Mouse (Mus musculus) lung, embryonic 16.5 days (tissue): Measurements from ENCODE around the gene Mapk10. TPM values are rescaled to one million over a fixed set of nuclear protein-coding genes. Genes with fewer than 3 reads are reported as not detected.

Source experiments
- ATAC-seq: fragments of 200-750 bp; cut with Nextera tagmentation; 2 replicates; pipeline ENCODE4 v1.8.0; 2017; ENCODE audit warnings: low read depth, mild to moderate bottlenecking, moderate library complexity
- H3K27ac ChIP-seq: fragments of 300-500 bp; sonication (generic); 2 replicates; pipeline ENCODE4 v1.5.1; 2014; ENCODE audit warnings: mild to moderate bottlenecking, control low read depth, low read length
- H3K27me3 ChIP-seq: fragments of 300-500 bp; sonication (generic); 2 replicates; pipeline ENCODE4 v1.6.1; 2014; ENCODE audit warnings: low read depth, low read length, mixed read lengths; ENCODE audit not compliant: control insufficient read depth, insufficient read depth
- H3K36me3 ChIP-seq: fragments of 300-500 bp; sonication (generic); 2 replicates; pipeline ENCODE4 v1.6.1; 2014; ENCODE audit warnings: low read length; ENCODE audit not compliant: control insufficient read depth, insufficient read depth
- H3K4me1 ChIP-seq: fragments of 300-500 bp; sonication (generic); replicated peaks from 2 replicates; pipeline ENCODE4 v1.6.1; 2014; ENCODE audit warnings: low read length, mixed read lengths; ENCODE audit not compliant: control insufficient read depth, insufficient read depth
- H3K4me2 ChIP-seq: fragments of 300-500 bp; sonication (generic); 2 replicates; pipeline ENCODE4 v1.6.1; 2014; ENCODE audit warnings: low read depth, low read length, control low read depth
- H3K4me3 ChIP-seq: fragments of 300-500 bp; sonication (generic); 2 replicates; pipeline ENCODE4 v1.5.1; 2014; ENCODE audit warnings: mild to moderate bottlenecking, low read length, control low read depth
- H3K9ac ChIP-seq: fragments of 300-500 bp; sonication (generic); 2 replicates; pipeline ENCODE4 v1.6.1; 2014; ENCODE audit warnings: low read length, control low read depth
- H3K9me3 ChIP-seq: fragments of 300-500 bp; sonication (generic); 2 replicates; pipeline ENCODE4 v1.6.1; 2016; ENCODE audit warnings: low read length; ENCODE audit not compliant: control insufficient read depth
- WGBS: fragments of 180-500 bp; shearing (Covaris S2); extraction: QIAGEN DNeasy Blood & Tissue Kit; methylation state at CpG from one replicate; pipeline ENCODE4 v1.1.7; 2014; 5-methylcytosine and 5-hydroxymethylcytosine counted together
- polyA plus RNA-seq: library from polyadenylated mRNA; unstranded; fragments of >200 nt; fragmentation: Nextera tagmentation; extraction: Ambion mirVana; gene quantifications from 2 replicates; pipeline ENCODE4 v1.2.1, GENCODE M21; 2015

Gene Mapk10
- polyA plus RNA-seq, 1 experiment from 2014 or later: 1.9 TPM

DNA sequence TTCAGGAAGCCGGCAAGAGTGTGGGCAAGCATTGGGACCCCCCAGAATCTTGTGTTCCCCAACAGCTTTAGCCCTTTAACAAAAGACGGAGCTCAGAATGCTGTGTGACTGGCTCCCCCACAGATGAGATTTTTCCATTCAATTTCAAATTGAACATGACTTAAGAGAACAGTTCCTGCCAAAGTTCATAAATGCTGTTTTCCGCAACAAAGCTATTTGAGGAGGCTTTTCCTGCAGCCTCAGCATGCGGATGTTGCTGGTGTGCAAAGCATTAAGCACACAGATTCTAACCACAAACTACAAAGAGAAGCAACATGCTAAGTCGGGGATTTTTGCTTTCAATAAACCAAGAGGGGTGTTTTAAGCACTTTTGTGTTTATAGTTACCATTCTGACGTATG, 281.0 kb downstream of the Mapk10 start:
- H3K27me3 ChIP-seq: no peaks in the 10 kb centered on the region
- H3K36me3 ChIP-seq: no peaks in the 10 kb centered on the region
- ATAC-seq: no peak
- H3K9ac ChIP-seq: no peak overlapping the region
- H3K27ac ChIP-seq: no peak overlapping the region
- H3K4me1 ChIP-seq: no peaks in the 10 kb centered on the region
- 61% methylated on average over 6 of the region's 6 CpGs for WGBS
- H3K4me3 ChIP-seq: no peak overlapping the region
- no peak overlapping the region for H3K4me2 ChIP-seq
- H3K9me3 ChIP-seq: no peaks in the 10 kb centered on the region

DNA sequence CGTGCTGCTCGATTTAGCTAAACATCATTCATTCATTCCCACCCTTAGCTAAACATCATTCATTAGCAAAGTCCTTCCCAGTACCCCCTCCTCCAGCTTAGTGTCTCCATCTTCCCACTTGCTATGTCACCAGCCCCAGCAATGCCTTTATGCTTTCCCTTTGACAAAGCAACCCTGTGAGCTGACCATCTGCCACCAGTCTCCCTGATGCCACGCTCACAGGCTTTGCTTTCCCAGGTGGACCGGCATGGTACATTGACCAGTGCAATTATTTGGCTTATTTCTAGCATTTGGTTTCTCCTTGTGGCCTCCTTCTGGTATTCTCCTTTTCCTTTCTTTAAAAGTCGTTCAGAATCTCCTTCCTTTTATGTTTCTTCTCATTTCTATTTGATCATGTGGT, 284.3 kb downstream of the Mapk10 start:
- no peak for ATAC-seq
- Histone ChIP-seq H3K27ac (no peak overlapping the region), H3K4me1 (no peaks in the 10 kb centered on the region), H3K4me2 (no peak overlapping the region), H3K4me3 (no peak overlapping the region), H3K36me3 (no peaks in the 10 kb centered on the region), H3K9ac (no peak overlapping the region), H3K27me3 (no peaks in the 10 kb centered on the region), H3K9me3 (no peaks in the 10 kb centered on the region)
- WGBS: 76% methylated on average over 5 of the region's 5 CpGs

DNA sequence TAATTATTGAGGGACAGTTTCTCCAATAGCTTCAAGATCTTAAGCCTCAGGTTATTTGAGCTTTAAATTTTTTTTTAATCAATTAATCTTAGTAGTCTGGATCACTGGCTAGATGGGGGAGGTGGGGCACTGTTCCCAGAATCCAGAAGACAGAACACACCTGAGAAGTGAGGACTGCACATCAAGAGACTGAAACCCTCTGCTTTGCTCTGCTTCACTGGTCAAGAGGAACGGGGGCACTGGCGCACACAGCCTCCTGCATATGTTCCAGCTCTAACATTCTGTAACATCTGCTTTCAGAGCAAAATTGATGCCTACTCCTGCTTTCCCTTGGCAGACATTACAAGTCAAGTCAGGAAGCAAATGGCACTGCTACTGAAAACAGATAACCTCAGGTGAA, 290.9 kb downstream of the Mapk10 start:
- Histone ChIP-seq H3K4me3 (no peak overlapping the region), H3K36me3 (no peaks in the 10 kb centered on the region), H3K4me1 (no peaks in the 10 kb centered on the region), H3K27ac (no peak overlapping the region), H3K27me3 (no peaks in the 10 kb centered on the region), H3K4me2 (no peak overlapping the region), H3K9ac (no peak overlapping the region), H3K9me3 (no peaks in the 10 kb centered on the region)
- WGBS: 87% methylated on average over 2 of the region's 2 CpGs
- no peak for ATAC-seq

DNA sequence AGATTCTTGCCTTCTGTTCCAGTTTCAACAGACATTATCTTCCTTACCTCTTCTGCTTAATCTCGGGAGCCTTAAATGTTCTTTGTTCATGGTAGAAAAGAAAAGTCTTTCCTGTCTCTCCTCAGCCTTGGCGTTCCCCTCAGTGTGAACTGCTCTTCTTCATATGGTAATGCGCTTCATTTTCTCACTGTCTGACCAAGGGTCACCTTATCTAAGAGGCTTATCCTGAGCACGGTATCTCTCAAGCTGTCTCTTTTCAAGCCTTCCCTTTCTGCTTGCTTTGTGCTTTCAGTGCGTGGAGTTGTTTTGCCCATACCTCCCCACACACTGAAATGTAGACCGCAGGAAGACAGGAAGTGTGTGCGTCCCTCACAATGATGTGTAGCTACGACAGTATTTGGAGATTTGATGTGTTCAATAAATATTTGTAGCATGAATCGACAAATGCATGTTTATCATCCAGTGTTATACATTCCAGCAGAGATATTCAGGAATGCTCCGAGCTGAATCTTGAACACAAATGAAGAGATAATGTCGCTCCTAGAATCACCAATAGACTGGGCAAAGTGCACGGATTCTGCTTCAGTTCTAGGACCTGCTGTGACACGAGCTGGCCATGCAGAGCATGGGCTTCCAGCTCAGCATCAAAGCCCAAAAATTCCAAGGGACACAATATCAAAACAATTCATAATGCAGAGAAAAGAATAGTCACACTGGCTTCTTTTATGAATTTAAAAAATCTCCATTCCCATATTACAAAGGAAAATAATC, 305.5 kb downstream of the Mapk10 start:
- H3K4me1 ChIP-seq: no peaks in the 10 kb centered on the region
- no peaks in the 10 kb centered on the region; the same call in 1 of the 2 replicates for H3K36me3 ChIP-seq
- WGBS: 40% methylated on average over 13 of the region's 13 CpGs
- H3K4me3 ChIP-seq: no peak overlapping the region
- H3K9ac ChIP-seq: no peak overlapping the region
- H3K27me3 ChIP-seq: no peaks in the 10 kb centered on the region
- no peak overlapping the region for H3K27ac ChIP-seq
- no peak for ATAC-seq
- no peak overlapping the region for H3K4me2 ChIP-seq
- no peaks in the 10 kb centered on the region for H3K9me3 ChIP-seq

DNA sequence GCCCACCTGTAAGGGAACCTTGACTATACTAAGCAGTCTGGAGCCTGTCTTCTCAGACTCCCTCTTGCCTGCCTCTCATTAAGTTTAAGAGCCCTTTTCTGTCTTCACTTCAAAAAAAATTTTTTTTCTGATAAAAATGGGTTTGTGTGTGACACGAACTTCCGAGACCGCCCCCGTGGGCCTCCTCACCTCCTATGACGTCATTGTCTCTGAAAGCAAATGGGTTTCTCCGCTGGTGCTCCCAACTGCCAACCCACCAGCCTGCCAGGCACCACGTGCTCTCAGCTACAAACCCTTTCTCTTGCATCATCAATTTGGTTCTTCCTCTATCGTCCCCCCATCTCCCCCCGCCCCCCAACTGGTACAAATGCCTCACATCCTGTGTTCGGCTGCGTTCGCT, 307.1 kb downstream of the Mapk10 start:
- no peaks in the 10 kb centered on the region for H3K4me1 ChIP-seq
- 72% methylated on average over 12 of the region's 12 CpGs for WGBS
- no peak overlapping the region for H3K4me2 ChIP-seq
- H3K9ac ChIP-seq: no peak overlapping the region
- H3K4me3 ChIP-seq: no peak overlapping the region
- H3K36me3 ChIP-seq: no peaks in the 10 kb centered on the region; the same call in 1 of the 2 replicates
- no peak overlapping the region for H3K27ac ChIP-seq
- no peaks in the 10 kb centered on the region for H3K27me3 ChIP-seq
- H3K9me3 ChIP-seq: no peaks in the 10 kb centered on the region
- no peak for ATAC-seq

DNA sequence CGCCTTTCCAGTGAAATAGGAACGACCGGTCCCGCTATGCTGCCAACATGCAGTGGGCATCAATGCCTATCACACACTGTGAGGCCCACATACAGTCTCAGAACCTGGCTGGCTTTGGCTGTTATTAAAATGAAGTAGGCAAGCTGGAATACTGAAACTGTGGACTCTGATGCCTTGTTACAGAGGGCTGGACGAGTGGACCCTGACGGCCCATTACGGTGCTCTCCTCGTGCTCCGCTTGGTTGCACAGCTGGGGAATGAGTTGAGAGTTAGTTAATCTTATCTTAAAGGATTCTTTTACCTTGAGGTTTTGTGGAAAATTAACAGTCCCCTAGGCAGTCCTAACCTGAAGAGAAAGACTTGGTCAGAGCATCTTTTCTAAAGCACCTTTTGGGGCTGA, 307.6 kb downstream of the Mapk10 start:
- H3K27me3 ChIP-seq: no peaks in the 10 kb centered on the region
- no peak overlapping the region for H3K4me2 ChIP-seq
- no peak overlapping the region for H3K4me3 ChIP-seq
- ATAC-seq: no peak
- no peaks in the 10 kb centered on the region for H3K9me3 ChIP-seq
- no peaks in the 10 kb centered on the region for H3K4me1 ChIP-seq
- 86% methylated on average over 9 of the region's 9 CpGs for WGBS
- H3K36me3 ChIP-seq: no peaks in the 10 kb centered on the region; the same call in 1 of the 2 replicates
- no peak overlapping the region for H3K27ac ChIP-seq
- H3K9ac ChIP-seq: no peak overlapping the region

DNA sequence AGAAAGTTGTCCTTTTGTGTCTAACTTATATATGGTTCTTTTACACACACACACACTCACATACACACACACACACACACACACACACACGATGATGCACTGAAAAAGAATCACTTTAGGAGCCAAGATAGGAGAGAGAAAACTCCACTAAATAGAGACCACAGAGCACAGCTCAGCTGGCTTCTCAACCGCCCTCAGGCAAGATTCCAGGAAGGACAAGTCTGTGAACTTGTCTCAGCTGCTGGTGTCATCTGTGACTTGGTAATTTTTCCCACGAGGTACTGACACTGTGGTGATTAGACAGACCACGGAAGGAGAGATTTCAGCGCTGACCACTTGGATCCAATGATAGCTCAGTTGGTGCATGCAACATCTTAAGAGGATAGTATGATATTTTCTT, 310.0 kb downstream of the Mapk10 start:
- peaks cover 3% of the 10 kb centered on the region; the same call in 1 of the 2 replicates for H3K36me3 ChIP-seq
- 79% methylated on average over 5 of the region's 5 CpGs for WGBS
- no peak for ATAC-seq

DNA sequence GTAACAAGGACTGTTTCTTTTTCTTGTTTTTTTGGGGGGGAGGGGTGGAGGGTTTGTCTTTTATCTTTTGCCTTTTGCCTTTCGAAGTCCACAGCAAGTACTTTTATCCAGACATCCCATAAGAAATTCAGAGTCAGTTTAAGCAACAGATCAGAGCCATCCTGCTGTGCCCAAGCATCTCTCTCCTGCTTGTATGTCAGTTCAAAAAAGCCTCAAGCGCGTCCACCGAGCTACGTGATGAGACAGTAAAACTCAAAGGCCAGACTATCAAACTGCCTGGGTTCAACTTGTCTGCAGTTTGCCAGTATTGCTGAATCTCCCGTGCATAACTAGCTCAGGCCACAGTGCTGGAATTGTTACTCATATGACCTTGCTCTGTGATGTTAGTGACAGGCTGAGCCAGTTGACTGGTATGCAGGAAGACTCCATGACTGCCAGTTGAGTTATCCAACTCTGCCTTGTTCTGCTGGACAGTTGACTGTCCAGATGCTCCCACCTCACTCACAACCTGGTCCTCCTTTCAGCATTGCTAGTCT, 311.4 kb downstream of the Mapk10 start:
- Histone ChIP-seq H3K27ac (no peak overlapping the region), H3K9ac (no peak overlapping the region), H3K9me3 (no peaks in the 10 kb centered on the region), H3K27me3 (no peaks in the 10 kb centered on the region), H3K4me1 (no peaks in the 10 kb centered on the region), H3K4me2 (no peak overlapping the region), H3K4me3 (no peak overlapping the region), H3K36me3 (peaks cover 3% of the 10 kb centered on the region; the same call in 1 of the 2 replicates)
- ATAC-seq: no peak
- 73% methylated on average over 6 of the region's 6 CpGs for WGBS

More for the DNA sequence above, 310.0 kb downstream of the Mapk10 start:
- Histone ChIP-seq H3K4me2 (no peak overlapping the region), H3K9ac (no peak overlapping the region), H3K27ac (no peak overlapping the region), H3K4me1 (no peaks in the 10 kb centered on the region), H3K4me3 (no peak overlapping the region), H3K27me3 (no peaks in the 10 kb centered on the region), H3K9me3 (no peaks in the 10 kb centered on the region)

DNA sequence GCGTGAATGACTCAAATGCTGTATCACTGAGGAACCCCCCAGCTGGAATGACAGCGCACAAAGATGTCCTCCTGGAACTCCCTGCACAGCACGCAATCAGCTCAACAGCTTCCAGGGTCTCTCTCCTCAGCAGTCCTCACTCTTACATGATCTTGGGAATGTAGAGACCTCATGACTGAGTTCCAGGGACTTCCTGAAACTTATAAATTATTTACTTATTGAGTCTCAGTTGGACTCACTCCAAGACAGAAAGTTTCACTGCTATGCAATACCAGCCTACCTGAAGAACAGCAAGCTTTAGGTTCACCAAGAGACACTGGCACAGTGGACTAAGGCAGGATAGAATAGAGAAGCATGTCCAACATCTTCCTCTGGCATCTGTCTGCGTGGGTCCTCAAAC, 312.8 kb downstream of the Mapk10 start:
- H3K27ac ChIP-seq: no peak overlapping the region
- WGBS: 88% methylated on average over 4 of the region's 4 CpGs
- ATAC-seq: no peak
- H3K27me3 ChIP-seq: no peaks in the 10 kb centered on the region
- H3K4me1 ChIP-seq: no peaks in the 10 kb centered on the region
- no peaks in the 10 kb centered on the region for H3K9me3 ChIP-seq
- H3K4me3 ChIP-seq: no peak overlapping the region
- H3K4me2 ChIP-seq: no peak overlapping the region
- H3K36me3 ChIP-seq: peaks cover 3% of the 10 kb centered on the region; the same call in 1 of the 2 replicates
- H3K9ac ChIP-seq: no peak overlapping the region
